Mouse (Mus musculus) liver, adult (tissue): ENCODE measurements around the gene Adgre5.

Source experiments
- GATA4 ChIP-seq: IDR thresholded peaks from 2 replicates; pipeline ENCODE4 v1.6.1; 2014; ENCODE audit warnings: mild to moderate bottlenecking, low read length; ENCODE audit not compliant: insufficient replicate concordance

The Adgre5 gene

GRCm38 (mm10) chr8:83759231-83759759 is 18.2 kb upstream of the Adgre5 start:
- TF ChIP-seq GATA4, result no peak

DNA sequence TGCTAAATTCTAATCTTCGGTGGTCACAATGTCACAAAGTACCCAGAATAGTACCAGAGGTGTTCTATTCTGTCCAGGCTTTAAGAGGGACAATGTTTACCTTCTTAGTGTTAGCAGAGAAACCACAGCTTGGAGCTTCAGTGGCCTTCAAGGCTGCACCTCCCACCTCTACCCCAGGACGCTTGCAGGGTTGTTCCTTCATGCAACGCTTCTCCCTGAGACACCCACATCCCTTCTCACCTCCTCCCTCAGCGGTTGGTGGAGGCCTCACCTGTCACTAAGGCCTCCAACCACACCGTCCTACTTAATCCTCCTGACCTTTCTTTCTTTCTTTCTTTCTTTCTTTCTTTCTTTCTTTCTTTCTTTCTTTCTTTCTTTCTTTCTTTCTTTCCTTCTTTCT is 17.2 kb upstream of the Adgre5 start:
- TF ChIP-seq GATA4, result no peak

DNA sequence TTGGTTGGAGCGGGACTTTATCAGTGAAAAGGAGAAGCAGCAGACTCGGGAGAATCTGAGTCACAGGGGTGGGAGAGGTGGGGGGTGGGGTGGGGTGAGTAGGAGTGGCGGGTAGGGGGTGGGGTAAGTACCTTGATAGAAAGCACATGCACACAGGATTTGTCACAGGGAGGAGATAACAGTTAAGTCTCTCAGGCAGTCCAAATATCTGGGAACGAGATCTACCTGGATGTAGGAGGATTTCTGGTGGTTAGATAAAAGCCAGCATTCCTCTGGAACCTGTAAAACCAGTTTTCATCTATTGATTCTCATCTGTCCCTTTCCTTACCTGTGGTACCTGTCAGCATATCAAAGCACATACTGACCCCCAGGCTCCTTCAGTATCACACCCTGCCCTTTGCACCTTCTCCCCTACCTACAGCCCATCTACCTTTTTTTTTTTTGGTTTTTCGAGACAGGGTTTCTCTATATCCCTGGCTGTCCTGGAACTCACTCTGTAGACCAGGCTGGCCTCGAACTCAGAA is 16.0 kb upstream of the Adgre5 start:
- no peak for TF ChIP-seq GATA4

DNA sequence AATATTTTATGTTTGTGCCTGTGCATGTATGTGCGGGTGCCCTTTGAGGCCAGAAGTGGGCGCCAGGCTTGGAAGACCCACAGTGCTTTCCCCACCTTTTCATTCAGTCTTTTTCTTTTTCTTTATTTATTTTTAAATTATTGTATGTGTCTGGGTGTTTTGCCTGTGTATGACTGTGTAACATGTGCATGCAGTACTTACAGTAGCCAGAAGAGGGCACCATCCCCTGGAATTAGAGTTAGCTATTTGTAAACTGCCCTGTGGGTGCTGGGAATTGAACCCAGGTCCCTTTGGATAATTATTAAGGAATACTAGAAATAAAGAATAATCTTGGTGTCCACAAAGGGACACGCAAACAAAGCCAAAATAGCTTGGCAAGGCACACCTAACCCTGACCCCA is 15.1 kb upstream of the Adgre5 start:
- no peak for TF ChIP-seq GATA4

GRCm38 (mm10) chr8:83754149-83754548 is 13.0 kb upstream of the Adgre5 start:
- TF ChIP-seq GATA4, result no peak

DNA sequence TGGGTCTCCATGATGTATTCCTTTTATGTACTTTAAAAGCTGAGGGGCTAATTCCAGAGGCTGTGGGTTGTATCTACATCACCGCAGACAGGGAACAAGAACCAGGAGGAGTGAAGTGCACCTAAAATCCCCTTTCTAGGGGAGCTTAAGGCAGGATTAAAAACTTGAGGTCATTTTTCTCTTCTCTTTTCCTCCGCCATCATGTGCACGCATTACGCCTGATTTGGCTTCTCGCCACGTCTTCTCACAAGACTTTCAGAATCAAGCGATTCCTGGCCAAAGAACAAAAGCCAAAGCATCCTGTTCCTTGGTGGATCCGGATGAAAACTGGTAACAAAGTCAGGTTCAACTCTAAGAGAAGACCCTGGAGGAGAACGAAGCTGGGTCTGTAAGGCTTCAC is 8.1 kb upstream of the Adgre5 start:
- TF ChIP-seq GATA4, result no peak

GRCm38 (mm10) chr8:83748708-83749107 is 7.6 kb upstream of the Adgre5 start:
- TF ChIP-seq GATA4, result no peak

DNA sequence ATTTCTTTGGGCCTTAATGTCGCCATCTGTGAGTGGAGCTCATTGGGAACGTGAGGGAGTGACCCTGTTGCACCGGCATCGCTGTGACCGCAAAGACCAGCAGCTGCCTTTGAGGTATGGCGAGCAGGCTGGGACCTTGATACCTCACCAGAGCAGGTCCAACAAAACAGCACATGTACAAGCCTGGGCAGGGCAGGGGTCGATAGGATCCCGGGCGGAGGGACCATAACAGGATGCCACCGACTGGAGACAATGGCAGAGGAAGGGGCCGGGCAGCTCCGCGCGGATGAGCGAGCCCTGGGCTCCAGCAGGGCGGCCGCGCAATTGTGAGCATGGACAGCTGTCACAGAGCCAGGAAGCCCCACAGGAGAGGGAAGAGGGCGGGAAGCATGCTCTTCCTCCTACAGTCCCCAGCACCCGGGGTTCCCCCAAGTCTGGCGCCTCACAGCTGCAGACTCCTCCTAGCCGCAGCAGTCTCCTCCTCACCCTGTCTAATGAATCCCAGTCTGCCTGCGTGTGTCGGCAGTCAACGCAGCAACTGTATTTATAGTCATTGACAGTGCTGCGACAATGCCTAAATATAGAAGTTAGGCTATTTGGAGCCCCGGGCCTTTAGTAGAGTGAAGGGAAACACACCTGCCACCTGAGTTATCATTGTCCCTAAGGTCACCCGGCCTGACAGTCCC is 6.7 kb upstream of the Adgre5 start:
- TF ChIP-seq GATA4, result no peak; the same call in 1 of the 2 replicates

DNA sequence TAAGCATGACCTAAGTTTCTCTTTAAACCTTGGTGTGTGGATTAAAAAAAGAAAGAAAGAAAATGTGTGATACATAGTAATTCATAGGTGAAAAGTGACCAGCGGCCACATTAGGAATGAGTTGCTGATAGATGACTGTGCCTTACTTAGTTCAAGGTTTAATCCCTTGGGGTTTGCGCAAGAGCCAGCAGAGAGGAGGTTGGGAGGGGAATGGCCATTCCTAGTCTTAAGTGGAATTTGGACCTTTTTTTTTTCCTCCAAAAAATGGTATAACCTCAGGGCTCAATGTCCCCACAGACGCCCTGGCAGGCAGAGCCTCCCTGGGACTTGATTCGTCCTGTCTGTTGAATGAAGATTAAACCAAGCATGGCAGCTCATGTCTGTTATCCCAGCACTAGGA is 2.9 kb upstream of the Adgre5 start:
- TF ChIP-seq GATA4, result no peak

GRCm38 (mm10) chr8:83742968-83743367 is 1.8 kb upstream of the Adgre5 start:
- no peak for TF ChIP-seq GATA4

DNA sequence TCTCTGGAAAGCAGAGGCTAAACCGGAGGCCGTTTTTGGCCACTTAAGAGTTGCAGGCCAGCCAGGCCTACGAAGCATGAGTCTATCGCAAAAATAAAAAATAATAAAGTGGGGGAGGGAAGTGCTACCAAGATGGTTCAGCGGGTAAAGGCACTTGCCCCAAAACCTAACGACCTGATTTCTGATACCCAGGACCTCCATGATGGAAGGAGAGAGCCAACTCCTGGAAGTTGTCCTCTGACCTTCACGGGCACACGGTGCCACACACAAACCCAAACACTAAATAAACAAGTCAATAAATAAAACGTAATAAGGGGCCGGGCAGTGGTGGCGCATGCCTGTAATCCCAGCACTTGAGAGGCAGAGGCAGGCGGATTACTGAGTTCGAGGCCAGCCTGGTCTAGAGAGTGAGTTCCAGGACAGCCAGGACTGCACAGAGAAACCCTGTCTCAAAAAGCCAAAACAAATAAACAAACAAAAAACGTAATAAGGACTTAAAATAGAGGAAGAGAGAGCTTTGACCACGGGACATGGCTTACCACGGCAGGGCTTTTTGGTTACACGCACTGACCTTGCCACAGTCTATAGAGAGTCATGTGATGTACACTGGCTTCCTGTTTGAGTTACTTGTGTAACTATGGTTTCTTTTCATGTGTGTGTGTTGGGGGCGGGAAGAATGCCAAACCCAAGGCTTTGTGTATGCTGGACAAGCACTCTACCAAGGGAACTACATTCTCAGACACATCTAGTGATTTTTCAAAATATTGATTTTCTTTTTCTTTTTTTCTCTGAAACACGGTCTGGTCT is 926 bp upstream of the Adgre5 start:
- TF ChIP-seq GATA4, result no peak

DNA sequence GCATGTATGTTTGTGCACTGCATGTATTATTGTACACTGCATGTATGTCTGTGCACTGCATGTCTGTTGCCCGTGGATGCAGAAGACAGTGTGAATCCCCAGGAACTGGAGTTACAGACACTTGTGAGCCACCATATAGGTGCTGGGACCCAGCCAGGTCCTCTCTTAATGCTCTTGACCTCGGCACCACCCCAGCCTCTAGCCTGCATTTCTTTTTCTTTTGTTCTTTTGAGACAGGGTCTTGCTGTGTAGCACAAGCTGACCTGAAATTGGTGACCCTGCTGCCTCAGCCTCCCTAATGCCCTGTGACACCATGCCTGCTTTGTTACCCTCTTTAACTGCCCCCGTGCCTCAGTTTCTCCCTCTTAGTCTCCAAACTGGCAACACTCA is 545 bp downstream of the Adgre5 start:
- TF ChIP-seq GATA4, result no peak

GRCm38 (mm10) chr8:83739711-83740468 is 1.2 kb downstream of the Adgre5 start:
- no peak for TF ChIP-seq GATA4

DNA sequence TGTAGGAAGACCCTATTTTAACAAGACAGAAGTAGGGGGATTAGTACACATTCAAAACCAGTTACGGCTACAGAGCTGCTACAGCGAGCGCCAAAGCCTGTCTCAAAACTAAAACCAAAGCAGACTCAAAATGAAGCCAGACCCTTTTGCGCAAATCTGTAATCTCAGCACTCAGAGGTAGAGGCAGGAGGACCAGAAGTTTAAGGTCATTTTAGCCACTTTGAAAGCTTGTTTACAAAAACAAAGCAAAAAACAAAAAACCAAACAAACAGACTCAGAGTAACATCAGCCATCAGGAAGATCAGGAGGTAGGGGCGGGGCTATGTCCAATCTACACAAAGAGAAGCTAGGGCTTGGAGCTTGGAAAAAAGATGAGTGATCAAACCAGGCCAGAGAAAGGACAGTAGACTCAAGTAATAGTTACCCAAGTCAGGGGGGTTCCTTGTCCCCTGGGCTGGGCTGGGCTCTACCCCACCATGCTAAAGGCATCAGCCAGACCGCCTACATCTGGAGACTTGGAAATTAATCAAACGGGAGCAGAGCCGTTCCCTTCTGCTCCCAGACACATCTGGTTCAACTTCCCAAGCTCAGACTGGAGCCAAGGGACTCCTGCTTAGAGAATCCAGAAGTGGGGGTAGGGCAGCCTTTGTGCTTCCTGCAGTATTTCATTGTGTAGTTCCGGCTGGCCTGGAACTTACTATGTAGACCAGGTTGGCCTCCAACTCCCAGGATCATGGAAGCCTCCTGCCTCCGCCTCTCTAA is 2.0 kb downstream of the Adgre5 start:
- no peak for TF ChIP-seq GATA4
